Mouse (Mus musculus) small intestine, adult 2 months (tissue): ENCODE data around the gene Ston1.

Experiments
- CTCF ChIP-seq: fragments of 200-500 bp; IDR thresholded peaks from 2 replicates; pipeline ENCODE4 v1.5.1; 2012; ENCODE audit warnings: low read depth, mild to moderate bottlenecking, control low read depth, inconsistent platforms, low read length, moderate library complexity, mixed read lengths; ENCODE audit not compliant: insufficient replicate concordance, insufficient read length; ENCODE audit errors: extremely low read depth
- POLR2A ChIP-seq: fragments of 200-500 bp; IDR thresholded peaks from 2 replicates; pipeline ENCODE4 v1.6.1; 2012; ENCODE audit warnings: low read depth, mild to moderate bottlenecking, control low read depth, inconsistent platforms, low read length, moderate library complexity

DNA sequence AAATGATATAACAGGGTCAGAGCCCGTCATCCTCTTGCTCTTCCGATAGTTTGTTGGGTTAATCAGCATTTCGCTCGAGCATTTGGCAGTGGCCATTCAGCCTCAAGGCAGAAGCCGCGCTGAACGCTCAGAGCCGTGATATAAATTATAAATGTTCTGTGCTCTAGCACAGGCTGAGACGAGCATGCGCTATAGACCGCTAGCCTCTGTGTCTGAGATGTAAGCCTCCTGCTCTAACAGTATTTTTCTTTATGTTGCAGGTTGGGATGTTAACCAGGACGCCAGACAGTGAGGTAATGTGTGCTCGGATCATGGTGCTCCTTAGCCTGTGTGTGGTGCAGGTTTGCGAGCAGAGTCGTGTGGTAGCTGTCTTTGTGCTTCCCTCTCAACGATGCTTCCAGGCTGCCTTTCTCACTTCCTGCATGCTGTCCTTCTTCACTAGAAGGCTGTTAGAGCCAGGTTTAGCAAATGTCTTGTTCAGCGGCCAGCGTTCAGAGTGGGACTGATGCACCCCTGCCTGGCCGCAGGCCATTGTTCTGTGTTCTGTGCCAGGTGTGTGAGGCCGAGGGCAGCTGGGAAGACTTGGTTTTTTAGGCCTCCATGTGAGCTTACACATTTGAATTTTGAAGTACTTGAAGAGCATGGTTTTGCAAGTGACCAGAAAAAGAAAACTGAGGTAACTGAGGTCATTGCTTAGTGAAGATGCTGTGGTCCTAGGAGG, 18.8 kb upstream of the Ston1 start:
- TF ChIP-seq POLR2A (no peak), CTCF (no peak)
